ENCODE assay signal across 11 mouse cellular contexts in the genomic region with DNA sequence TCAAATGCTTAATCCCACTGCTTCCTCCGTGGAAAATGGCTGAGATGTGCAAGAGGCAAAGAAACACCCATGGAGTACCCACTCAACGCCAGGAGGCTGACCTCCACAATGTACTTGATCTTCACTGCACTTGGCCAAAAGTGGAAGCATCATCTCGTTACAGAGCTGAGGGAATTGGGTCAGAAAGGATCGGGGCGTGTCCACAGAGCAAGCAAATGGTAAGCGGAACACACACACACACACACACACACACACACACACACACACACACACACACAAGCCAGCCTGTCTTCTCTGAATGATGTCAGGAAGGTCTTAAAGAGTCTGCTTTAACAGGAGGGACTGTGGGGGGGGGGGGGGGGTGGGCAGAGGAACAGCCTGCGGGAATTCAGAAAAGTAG.
"Had no signal": no experiment of that assay in that cellular context is flagged by ENCODE, and none has a peak within 500 bp of the region (broad histone marks: within the 10 kb centered on the region; RNA-seq: fewer than 3 reads in every experiment).

No protein-coding gene starts in this region.

- H3K27ac ChIP-seq: liver, embryonic 14.5 days had no signal

- ATAC-seq: intestine, embryonic 16.5 days; midbrain, embryonic 16.5 days had no signal

- H3K9ac ChIP-seq: limb, embryonic 13.5 days; liver, embryonic 14.5 days; neural tube, embryonic 13.5 days had no signal

- H3K9me3 ChIP-seq: limb, embryonic 13.5 days; neural tube, embryonic 13.5 days had no signal

- H3K4me2 ChIP-seq: limb, embryonic 13.5 days; neural tube, embryonic 13.5 days had no signal

- H3K4me3 ChIP-seq: limb, embryonic 13.5 days; neural tube, embryonic 13.5 days had no signal

- DNase-seq: kidney, adult 2 months; kidney, postnatal 14 days; lung, adult 18-20 months; right cerebral cortex, adult 18-20 months; right cerebral cortex, postnatal 25 days; thymus, postnatal 36 days had no signal

- H3K36me3 ChIP-seq: limb, embryonic 13.5 days; neural tube, embryonic 13.5 days had no signal

- H3K27me3 ChIP-seq: limb, embryonic 13.5 days; neural tube, embryonic 13.5 days had no signal
